Comparison of ENCODE assay signal across 21 mouse cellular contexts in the genomic region with DNA sequence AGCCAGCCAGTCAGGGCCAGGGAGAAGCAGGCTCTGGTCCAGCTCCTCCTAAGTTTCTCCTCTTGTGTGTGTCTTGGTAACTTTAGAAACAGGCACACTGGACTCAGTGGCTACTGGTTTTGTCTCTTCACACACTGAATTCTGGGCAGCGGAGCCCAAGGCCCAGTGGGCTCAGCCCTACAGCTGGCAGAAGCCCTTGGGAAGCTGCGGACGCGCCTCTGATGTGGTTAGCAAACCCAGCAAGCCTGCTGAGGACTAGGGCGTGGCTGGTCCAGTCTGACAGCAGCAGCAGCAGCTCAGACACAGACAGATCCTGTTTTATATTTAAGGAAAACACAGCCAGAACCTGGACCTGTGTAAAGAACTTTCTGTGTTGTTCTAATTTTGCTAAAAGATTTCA. TPM values are rescaled to one million over a fixed set of nuclear protein-coding genes. Genes with fewer than 3 reads are reported as not detected.
DNase-seq lines count a peak whose midpoint lies in the region; ATAC-seq lines count a peak whose summit lies in the region.
"Had no signal": no experiment of that assay in that cellular context is flagged by ENCODE, and none has a peak within 500 bp of the region (broad histone marks: within the 10 kb centered on the region; RNA-seq: fewer than 3 reads in every experiment).

No protein-coding gene starts in this region.

- H3K4me1 ChIP-seq in intestine, embryonic 15.5 days (replicated peaks) = no peaks in the 10 kb centered on the region
- H3K4me1 ChIP-seq: embryonic facial prominence, embryonic 12.5 days had no signal

- no peak overlapping the region for H3K4me3 ChIP-seq in intestine, embryonic 15.5 days (replicated peaks)
- H3K4me3 ChIP-seq: embryonic facial prominence, embryonic 12.5 days; erythroblast, embryonic 14.5 days; forebrain, embryonic 15.5 days; heart, embryonic 15.5 days; hindbrain, embryonic 10.5 days had no signal

- H3K4me2 ChIP-seq in intestine, embryonic 15.5 days (replicated peaks) = no peak overlapping the region
- H3K4me2 ChIP-seq: embryonic facial prominence, embryonic 12.5 days; forebrain, embryonic 15.5 days; heart, embryonic 11.5 days; heart, embryonic 15.5 days had no signal

- no peak overlapping the region for H3K9ac ChIP-seq in intestine, embryonic 15.5 days
- H3K9ac ChIP-seq: embryonic facial prominence, embryonic 12.5 days; forebrain, embryonic 15.5 days; heart, embryonic 15.5 days had no signal

- no peaks in the 10 kb centered on the region for H3K9me3 ChIP-seq in intestine, embryonic 15.5 days
- H3K9me3 ChIP-seq: embryonic facial prominence, embryonic 12.5 days; forebrain, embryonic 15.5 days; heart, embryonic 15.5 days; hindbrain, embryonic 10.5 days had no signal

- no peaks in the 10 kb centered on the region for H3K27me3 ChIP-seq in intestine, embryonic 15.5 days (replicated peaks)
- H3K27me3 ChIP-seq: CH12.LX; embryonic facial prominence, embryonic 12.5 days; forebrain, embryonic 15.5 days; heart, embryonic 15.5 days had no signal

- H3K36me3 ChIP-seq in intestine, embryonic 15.5 days = no peaks in the 10 kb centered on the region
- H3K36me3 ChIP-seq: forebrain, embryonic 15.5 days; heart, embryonic 15.5 days had no signal

- H3K27ac ChIP-seq in intestine, embryonic 15.5 days = no peak overlapping the region
- H3K27ac ChIP-seq: embryonic facial prominence, embryonic 12.5 days; forebrain, embryonic 15.5 days; heart, embryonic 15.5 days; hindbrain, embryonic 10.5 days had no signal

- DNase-seq in cerebellum, adult 9-11 months = peak; percentile 31
- no peak for DNase-seq in cerebellum, postnatal 10 days
- DNase-seq in MN1 (ENCODE audit: low spot score) (peak; percentile 32), adipocyte (ENCODE audit: low spot score) (peak; percentile 65)
- DNase-seq in fibroblast of lung, adult 2 months (ENCODE audit: low read depth) = peak; percentile 36
- no peak for DNase-seq in thymus, postnatal 4 days
- DNase-seq: adrenal gland, postnatal 10 days; gastrocnemius, postnatal 10 days; heart, adult 18-20 months; heart, postnatal 14 days; kidney, adult 11 months had no signal

- no peak for ATAC-seq in intestine, embryonic 15.5 days
- ATAC-seq: forebrain, embryonic 15.5 days; hindbrain, embryonic 16.5 days; inflammation-experienced regulatory T-cells, adult 6 months had no signal

- 72% methylated on average over 5 of the region's 5 CpGs for WGBS in intestine, embryonic 15.5 days

RNA-seq across cellular contexts. Expression of gene Aatk, which starts 44.9 kb away (rescaled TPM):
- 3.1 and 3.4 TPM in 2 replicates for polyA plus RNA-seq in intestine, embryonic 15.5 days (2015; fragmentation: Nextera tagmentation; extraction: Ambion mirVana)
- polyA plus RNA-seq: inflammation-experienced regulatory T-cells, adult 6 months had no signal

RNA-seq across cellular contexts. Expression of gene Baiap2, which starts 59.5 kb away (rescaled TPM):
- polyA plus RNA-seq in intestine, embryonic 15.5 days (2015; fragmentation: Nextera tagmentation; extraction: Ambion mirVana) = 12.0 and 13.1 TPM in 2 replicates

Comparison
In these comparisons a context has a peak if more than half of its experiments do, and no peak if none do; other contexts are left out.
1. DNase-seq: peak in cerebellum, adult 9-11 months (single experiment), MN1 (single experiment), adipocyte (single experiment) and fibroblast of lung, adult 2 months (single experiment); none in cerebellum, postnatal 10 days (0 of 2) and thymus, postnatal 4 days (single experiment).